Mouse (Mus musculus) liver, embryonic 15.5 days (tissue): ENCODE measurements at regions not wholly inside any gene's neighbourhood (a gene's known extent, or its start where the extent isn't known, plus 50 kb on each side); places are given as distances from the start of the nearest gene placed in this dataset.

Experiments used
- ATAC-seq: fragments of 200-750 bp; cut with Nextera tagmentation; 2 replicates; pipeline ENCODE4 v1.8.0; 2017; ENCODE audit warnings: moderate number of reproducible peaks, mild to moderate bottlenecking, moderate library complexity; ENCODE audit not compliant: insufficient read depth
- H3K27ac ChIP-seq: fragments of 300-500 bp; sonication (generic); replicated peaks from 2 replicates; pipeline ENCODE4 v1.5.1; 2015; ENCODE audit warnings: mild to moderate bottlenecking, inconsistent platforms
- H3K27me3 ChIP-seq: fragments of 300-500 bp; sonication (generic); 2 replicates; pipeline ENCODE4 v1.6.1; 2015; ENCODE audit warnings: mild to moderate bottlenecking, inconsistent platforms
- H3K36me3 ChIP-seq: fragments of 300-500 bp; sonication (generic); replicated peaks from 2 replicates; pipeline ENCODE4 v1.6.1; 2015; ENCODE audit warnings: moderate library complexity, mild to moderate bottlenecking, inconsistent platforms
- H3K4me1 ChIP-seq: fragments of 300-500 bp; sonication (generic); replicated peaks from 2 replicates; pipeline ENCODE4 v1.6.1; 2015; ENCODE audit warnings: inconsistent platforms
- H3K4me2 ChIP-seq: fragments of 300-500 bp; sonication (generic); 2 replicates; pipeline ENCODE4 v1.6.1; 2015; ENCODE audit warnings: moderate library complexity, mild to moderate bottlenecking, inconsistent platforms
- H3K4me3 ChIP-seq: fragments of 300-500 bp; sonication (generic); replicated peaks from 2 replicates; pipeline ENCODE4 v1.5.1; 2015; ENCODE audit warnings: mild to moderate bottlenecking, inconsistent platforms
- H3K9ac ChIP-seq: fragments of 300-500 bp; sonication (generic); 2 replicates; pipeline ENCODE4 v1.6.1; 2015; ENCODE audit warnings: moderate library complexity, mild to moderate bottlenecking, inconsistent platforms
- H3K9me3 ChIP-seq: fragments of 300-500 bp; sonication (generic); replicated peaks from 2 replicates; pipeline ENCODE4 v1.6.1; 2016; ENCODE audit warnings: inconsistent platforms
- WGBS: fragments of 180-500 bp; shearing (Covaris S2); methylation state at CpG from one replicate; pipeline ENCODE4 v1.1.7; 2015; ENCODE audit warnings: mixed read lengths; ENCODE audit not compliant: insufficient replicate concordance; 5-methylcytosine and 5-hydroxymethylcytosine counted together

DNA sequence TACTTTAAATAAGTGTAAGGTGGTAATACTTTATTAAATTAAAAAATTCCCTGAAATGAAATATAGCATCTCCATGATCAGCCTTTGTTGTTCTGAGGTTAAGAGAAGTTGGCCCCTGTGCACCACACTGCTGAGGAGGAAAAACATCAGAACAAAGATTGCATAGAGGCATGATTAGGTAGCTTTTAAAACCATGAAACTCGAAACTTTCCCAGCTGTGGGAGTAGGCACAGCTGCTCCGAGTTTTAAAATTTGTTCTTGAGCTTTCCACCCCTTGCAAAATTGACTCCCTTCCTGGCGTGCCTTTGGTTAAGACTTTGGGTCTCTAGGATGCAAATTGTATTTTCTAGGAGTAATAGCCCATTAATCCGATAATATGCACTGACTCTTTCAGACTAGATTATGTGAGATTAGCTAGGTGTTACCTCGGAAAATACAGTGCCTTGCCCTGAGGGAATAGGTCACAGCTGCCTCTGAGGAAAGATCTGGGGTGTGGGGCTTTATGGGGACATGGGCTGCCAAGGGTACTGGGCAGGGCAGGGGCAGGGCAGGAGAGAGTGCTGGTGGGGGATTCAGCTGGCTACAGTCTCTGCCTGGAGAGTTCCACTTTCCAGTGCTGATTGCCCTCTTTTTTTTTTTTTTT is 110.1 kb upstream of the Slc30a5 start:
- ATAC-seq = no peak
- no peaks in the 10 kb centered on the region for H3K27me3 ChIP-seq
- 45% methylated on average over 5 of the region's 5 CpGs for WGBS

DNA sequence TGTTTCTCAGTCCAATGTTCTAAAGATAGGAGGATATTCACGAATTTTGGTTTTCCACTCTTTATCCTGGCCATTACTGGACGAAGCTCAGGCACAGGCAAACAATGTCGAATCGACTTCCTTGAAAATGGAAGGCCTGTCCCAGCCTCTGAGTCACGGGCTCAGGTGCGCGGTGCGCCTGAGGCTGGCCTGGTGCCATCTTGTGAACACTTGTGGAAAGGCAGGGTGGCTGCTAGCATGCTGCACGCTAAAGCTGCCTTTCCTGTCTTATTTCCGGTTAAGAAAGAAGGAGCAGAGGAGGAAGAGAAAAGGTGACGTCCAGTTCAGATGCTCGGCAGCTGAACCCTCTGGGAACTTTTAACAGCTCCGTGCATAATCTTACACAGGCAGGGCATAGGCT is 107.6 kb upstream of the Slc30a5 start:
- WGBS = 60% methylated on average over 13 of the region's 13 CpGs
- Histone ChIP-seq H3K4me1 (no peaks in the 10 kb centered on the region), H3K27ac (no peak overlapping the region), H3K9ac (no peak overlapping the region), H3K4me3 (no peak overlapping the region), H3K27me3 (no peaks in the 10 kb centered on the region), H3K9me3 (no peaks in the 10 kb centered on the region), H3K36me3 (no peaks in the 10 kb centered on the region), H3K4me2 (no peak overlapping the region)
- ATAC-seq = no peak

More for the DNA sequence above, 110.1 kb upstream of the Slc30a5 start:
- Histone ChIP-seq H3K36me3 (no peaks in the 10 kb centered on the region), H3K4me1 (no peaks in the 10 kb centered on the region), H3K27ac (no peak overlapping the region), H3K4me2 (no peak overlapping the region), H3K9me3 (no peaks in the 10 kb centered on the region), H3K4me3 (no peak overlapping the region), H3K9ac (no peak overlapping the region)

- H3K27ac ChIP-seq = no peak overlapping the region
- no peak overlapping the region for H3K4me2 ChIP-seq
- H3K4me1 ChIP-seq = no peaks in the 10 kb centered on the region
- ATAC-seq = no peak
- H3K9me3 ChIP-seq = no peaks in the 10 kb centered on the region
- 40% methylated on average over 4 of the region's 4 CpGs for WGBS
- no peak overlapping the region for H3K4me3 ChIP-seq
- no peak overlapping the region for H3K9ac ChIP-seq
- no peaks in the 10 kb centered on the region for H3K27me3 ChIP-seq
- H3K36me3 ChIP-seq = no peaks in the 10 kb centered on the region
Observed at GRCm38 (mm10) chr13:100939677-100940076, 106.5 kb upstream of the Slc30a5 start.

GRCm38 (mm10) chr13:100933265-100933664 is 100.0 kb upstream of the Slc30a5 start:
- no peaks in the 10 kb centered on the region for H3K27me3 ChIP-seq
- no peak overlapping the region for H3K9ac ChIP-seq
- H3K9me3 ChIP-seq = no peaks in the 10 kb centered on the region
- no peak for ATAC-seq
- 46% methylated on average over 8 of the region's 8 CpGs for WGBS
- H3K4me2 ChIP-seq = no peak overlapping the region
- H3K4me3 ChIP-seq = no peak overlapping the region
- H3K4me1 ChIP-seq = no peaks in the 10 kb centered on the region
- no peak overlapping the region for H3K27ac ChIP-seq
- H3K36me3 ChIP-seq = no peaks in the 10 kb centered on the region

GRCm38 (mm10) chr13:100899566-100899965 is 66.3 kb upstream of the Slc30a5 start:
- no peak overlapping the region for H3K4me2 ChIP-seq
- ATAC-seq = no peak
- no peaks in the 10 kb centered on the region for H3K4me1 ChIP-seq
- WGBS = 52% methylated on average over 2 of the region's 2 CpGs
- no peaks in the 10 kb centered on the region for H3K36me3 ChIP-seq
- H3K9me3 ChIP-seq = no peaks in the 10 kb centered on the region
- H3K4me3 ChIP-seq = no peak overlapping the region
- no peak overlapping the region for H3K9ac ChIP-seq
- H3K27ac ChIP-seq = no peak overlapping the region
- no peaks in the 10 kb centered on the region for H3K27me3 ChIP-seq

DNA sequence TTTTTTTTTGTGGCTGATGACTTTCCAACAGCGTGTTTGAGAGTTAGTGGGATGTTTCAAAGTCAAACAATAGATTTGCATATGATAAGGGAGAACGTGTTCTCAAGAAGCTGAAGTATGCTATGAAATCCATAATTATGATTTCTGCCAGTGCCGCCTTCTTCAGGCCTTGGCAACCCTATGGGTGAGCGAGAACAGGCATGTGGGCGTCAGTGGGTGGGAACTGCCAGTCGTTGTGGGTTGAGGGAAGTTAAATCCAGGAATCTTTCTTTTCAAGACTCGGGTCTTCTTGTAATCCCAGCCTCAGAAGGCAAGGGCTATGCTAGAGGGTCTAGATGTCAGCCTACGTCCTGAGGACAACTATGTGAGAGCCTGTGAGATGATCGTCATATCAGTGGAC is 60.6 kb upstream of the Slc30a5 start:
- no peaks in the 10 kb centered on the region for H3K27me3 ChIP-seq
- H3K36me3 ChIP-seq = no peaks in the 10 kb centered on the region
- no peak for ATAC-seq
- no peaks in the 10 kb centered on the region for H3K4me1 ChIP-seq
- no peaks in the 10 kb centered on the region for H3K9me3 ChIP-seq
- no peak overlapping the region for H3K4me2 ChIP-seq
- H3K4me3 ChIP-seq = no peak overlapping the region
- H3K9ac ChIP-seq = no peak overlapping the region
- no peak overlapping the region for H3K27ac ChIP-seq
- 70% methylated on average over 9 of the region's 9 CpGs for WGBS

GRCm38 (mm10) chr13:100893096-100893495 is 59.9 kb upstream of the Slc30a5 start:
- no peaks in the 10 kb centered on the region for H3K36me3 ChIP-seq
- no peaks in the 10 kb centered on the region for H3K9me3 ChIP-seq
- WGBS = 51% methylated on average over 1 of the region's 1 CpGs
- H3K27ac ChIP-seq = no peak overlapping the region
- no peaks in the 10 kb centered on the region for H3K27me3 ChIP-seq
- H3K4me3 ChIP-seq = no peak overlapping the region
- ATAC-seq = no peak
- H3K4me1 ChIP-seq = no peaks in the 10 kb centered on the region
- H3K4me2 ChIP-seq = no peak overlapping the region
- H3K9ac ChIP-seq = no peak overlapping the region

GRCm38 (mm10) chr13:100892647-100893071 is 59.4 kb upstream of the Slc30a5 start:
- Histone ChIP-seq H3K9me3 (no peaks in the 10 kb centered on the region), H3K9ac (no peak overlapping the region), H3K27me3 (no peaks in the 10 kb centered on the region), H3K36me3 (no peaks in the 10 kb centered on the region), H3K27ac (no peak overlapping the region), H3K4me2 (no peak overlapping the region), H3K4me1 (no peaks in the 10 kb centered on the region), H3K4me3 (no peak overlapping the region)
- WGBS = 52% methylated on average over 13 of the region's 13 CpGs
- ATAC-seq = no peak

DNA sequence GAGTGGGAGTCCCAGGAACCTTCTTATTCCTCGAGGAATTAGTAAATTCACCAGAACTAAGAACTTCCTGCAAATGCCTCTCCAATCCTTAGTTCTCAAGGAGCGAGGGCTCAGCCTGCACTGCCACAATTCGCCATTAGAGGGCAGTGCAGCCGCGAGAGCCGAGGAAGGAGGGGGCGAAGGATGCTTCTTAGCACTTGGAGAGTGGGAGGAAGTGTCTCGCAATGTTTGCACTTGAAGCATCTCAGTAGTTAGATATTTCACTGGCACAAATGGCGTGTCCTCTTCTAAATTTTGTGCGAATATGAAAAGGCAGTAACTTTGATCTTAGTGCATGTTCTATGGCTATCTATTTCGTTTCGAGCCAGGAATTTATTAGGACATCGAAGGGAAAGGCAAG is 59.0 kb upstream of the Slc30a5 start:
- 17% methylated on average over 13 of the region's 13 CpGs for WGBS
- no peaks in the 10 kb centered on the region for H3K36me3 ChIP-seq

DNA sequence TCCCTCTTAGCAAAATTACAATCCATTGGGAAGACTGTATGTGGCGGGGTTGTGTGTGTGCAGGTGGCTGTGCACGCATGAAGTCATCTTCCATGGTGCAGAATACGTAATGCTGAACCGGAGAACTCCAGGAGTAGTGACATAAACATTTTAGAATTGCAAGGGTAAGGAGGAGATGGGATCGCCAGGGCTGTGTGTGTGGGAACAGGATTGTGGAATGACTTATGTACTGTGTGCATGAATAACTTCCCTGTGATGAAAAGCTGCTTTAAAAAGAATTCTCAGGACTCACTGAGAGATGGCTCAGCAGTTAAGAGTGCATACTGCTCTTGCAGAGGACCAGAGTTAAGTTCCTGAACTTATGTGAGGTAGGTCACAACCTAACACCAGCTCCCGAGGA is 57.2 kb upstream of the Slc30a5 start:
- H3K9me3 ChIP-seq = no peaks in the 10 kb centered on the region
- H3K27ac ChIP-seq = no peak overlapping the region
- WGBS = 68% methylated on average over 6 of the region's 6 CpGs
- no peak overlapping the region for H3K4me3 ChIP-seq
- H3K36me3 ChIP-seq = no peaks in the 10 kb centered on the region
- no peak for ATAC-seq
- H3K4me1 ChIP-seq = no peaks in the 10 kb centered on the region
- H3K9ac ChIP-seq = no peak overlapping the region
- no peaks in the 10 kb centered on the region for H3K27me3 ChIP-seq
- no peak overlapping the region for H3K4me2 ChIP-seq

More for the DNA sequence above, 59.0 kb upstream of the Slc30a5 start:
- Histone ChIP-seq H3K4me3 (no peak overlapping the region), H3K4me1 (no peaks in the 10 kb centered on the region), H3K9me3 (no peaks in the 10 kb centered on the region), H3K27ac (no peak overlapping the region), H3K27me3 (no peaks in the 10 kb centered on the region), H3K4me2 (no peak overlapping the region), H3K9ac (no peak overlapping the region)
- ATAC-seq = no peak

DNA sequence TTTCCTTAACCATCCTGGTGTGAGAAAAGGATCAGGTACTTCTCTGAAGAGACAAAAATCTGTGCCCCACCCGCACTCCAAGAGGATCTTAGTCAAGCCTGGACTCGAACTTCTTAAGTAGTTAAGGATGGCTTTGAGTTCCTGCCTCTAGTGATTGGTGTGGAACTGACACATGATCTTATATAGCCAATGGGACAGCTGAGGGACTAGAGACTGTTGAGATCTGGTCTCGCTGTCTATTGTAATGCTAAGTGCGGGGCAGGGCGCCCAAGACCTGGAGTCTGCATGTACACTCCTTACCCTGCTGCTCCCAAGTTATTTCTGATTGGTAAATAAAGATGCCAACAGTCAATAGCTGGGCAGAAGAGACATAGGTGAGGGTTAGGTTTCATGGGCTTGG is 55.3 kb upstream of the Slc30a5 start:
- 74% methylated on average over 5 of the region's 5 CpGs for WGBS
- no peak overlapping the region for H3K27ac ChIP-seq
- no peak overlapping the region for H3K9ac ChIP-seq
- ATAC-seq = no peak
- H3K27me3 ChIP-seq = no peaks in the 10 kb centered on the region
- H3K36me3 ChIP-seq = no peaks in the 10 kb centered on the region
- no peak overlapping the region for H3K4me3 ChIP-seq
- no peaks in the 10 kb centered on the region for H3K9me3 ChIP-seq
- H3K4me1 ChIP-seq = no peaks in the 10 kb centered on the region
- H3K4me2 ChIP-seq = no peak overlapping the region

DNA sequence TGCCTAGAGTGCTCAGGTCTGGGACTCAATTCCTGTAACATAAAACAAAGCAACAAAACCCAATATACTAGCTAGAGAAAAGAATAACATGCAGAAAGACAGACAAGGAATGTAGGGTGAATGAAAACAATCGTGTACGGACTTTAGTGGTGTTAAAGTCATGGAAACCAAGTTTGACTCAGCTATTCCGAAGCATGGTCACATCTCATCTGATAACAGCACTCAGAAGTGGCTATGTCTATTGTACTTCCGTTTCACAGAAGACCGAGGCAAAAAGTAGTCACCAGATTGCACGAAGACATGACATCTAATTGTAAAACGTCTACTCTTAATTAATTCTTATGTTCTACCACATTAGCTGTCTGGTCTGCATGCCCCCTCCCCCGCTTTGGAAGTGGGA is 50.5 kb upstream of the Slc30a5 start:
- Histone ChIP-seq H3K27me3 (no peaks in the 10 kb centered on the region), H3K9me3 (no peaks in the 10 kb centered on the region), H3K4me3 (no peak overlapping the region), H3K4me1 (no peaks in the 10 kb centered on the region), H3K27ac (no peak overlapping the region), H3K9ac (no peak overlapping the region), H3K4me2 (no peak overlapping the region), H3K36me3 (no peaks in the 10 kb centered on the region)
- 59% methylated on average over 8 of the region's 8 CpGs for WGBS
- no peak for ATAC-seq
